Mouse (Mus musculus): ENCODE data around the gene Ltbp1. TPM values are rescaled to one million over a fixed set of nuclear protein-coding genes. Genes with fewer than 3 reads are reported as not detected.

The Ltbp1 gene
- total RNA-seq, 2 experiments from 2014 or later: 8.2 to 8.4 TPM

- intact Hi-C loops (cut with DNase I): no loop called here
Observed at GRCm38 (mm10) chr17:75317106-75317505, 311.7 kb downstream of the Ltbp1 start.

DNA sequence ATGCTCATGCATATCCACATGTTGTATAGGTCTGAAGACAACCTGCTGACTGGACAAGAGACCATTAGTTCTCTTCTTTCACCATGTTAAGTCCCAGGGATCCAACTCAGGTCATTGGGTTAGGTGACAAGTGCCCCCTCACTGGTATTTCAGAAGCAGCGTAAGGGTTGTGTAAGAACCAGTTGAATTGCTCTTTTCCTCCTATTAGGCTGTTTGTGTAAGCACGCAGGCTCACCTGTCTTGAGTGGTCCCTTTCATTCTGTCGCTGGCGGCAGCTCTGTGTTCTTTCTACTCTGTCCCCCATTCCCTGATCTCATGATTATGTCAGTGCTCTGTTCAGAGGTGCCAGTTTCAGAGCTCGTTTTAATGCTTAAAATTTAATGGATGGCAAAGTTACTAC lies 317.9 kb downstream of the Ltbp1 start:
- intact Hi-C loops (cut with DNase I): no loop called here
- no peak for DNase-seq (ENCODE audit: low spot score in 2 of 2)

More at GRCm38 (mm10) chr17:75317106-75317505, 311.7 kb downstream of the Ltbp1 start:
- DNase-seq (ENCODE audit: low spot score in 2 of 2): no peak

GRCm38 (mm10) chr17:75323766-75324165 lies 318.4 kb downstream of the Ltbp1 start:
- intact Hi-C loops (cut with DNase I): no loop called here
- no peak for DNase-seq (ENCODE audit: low spot score in 2 of 2)

- no peak for DNase-seq (ENCODE audit: low spot score in 2 of 2)
- intact Hi-C loops (cut with DNase I): no loop called here
Observed at GRCm38 (mm10) chr17:75328102-75328639, 322.8 kb downstream of the Ltbp1 start.

DNA sequence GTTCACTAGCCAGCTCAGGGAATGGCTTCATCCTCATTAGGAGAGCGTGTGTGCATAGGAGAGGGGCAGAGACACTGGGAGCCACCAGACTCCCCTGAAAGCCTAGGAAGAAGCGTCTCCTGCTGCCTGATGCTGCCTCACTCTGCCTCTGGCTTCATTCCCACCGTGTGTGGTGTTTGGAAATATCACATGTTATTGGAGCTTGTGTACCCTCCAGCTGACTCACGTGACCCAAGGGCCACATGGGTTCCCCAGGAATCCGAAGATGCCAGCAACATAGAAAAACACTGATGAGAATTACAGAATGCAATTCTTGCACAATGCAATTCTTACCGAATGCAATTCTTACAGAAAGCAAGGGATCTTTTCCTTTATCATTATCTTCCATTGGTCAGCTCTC lies 325.0 kb downstream of the Ltbp1 start:
- intact Hi-C loops (cut with DNase I): no loop called here
- DNase-seq (ENCODE audit: low spot score in 2 of 2): no peak

DNA sequence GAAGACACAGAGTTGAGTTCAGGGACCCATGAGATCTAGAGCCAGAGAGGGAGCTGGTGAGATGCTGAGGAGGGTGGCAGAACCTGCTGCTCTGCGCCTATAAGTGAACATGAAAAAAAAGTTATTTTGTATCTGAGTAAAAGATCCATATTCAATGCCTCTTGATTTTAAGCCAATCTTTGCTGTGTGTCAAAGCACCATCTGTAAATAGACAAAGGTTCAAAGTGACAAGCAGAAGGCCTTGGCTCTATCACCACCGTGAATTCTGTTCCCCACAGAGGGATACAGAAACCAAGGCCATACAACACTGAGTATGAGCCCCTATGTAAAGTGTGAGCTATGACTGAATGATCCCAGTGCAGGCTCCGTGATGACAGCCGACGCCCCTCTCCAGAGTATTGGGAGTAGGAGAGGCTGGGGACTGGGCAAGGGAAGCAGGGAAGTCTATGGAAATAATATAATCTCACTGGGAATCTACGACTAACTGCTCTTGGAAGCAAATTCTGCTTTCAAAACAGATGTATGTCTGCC lies 326.1 kb downstream of the Ltbp1 start:
- DNase-seq (ENCODE audit: low spot score in 2 of 2): no peak
- intact Hi-C loops (cut with DNase I): no loop called here

- intact Hi-C loops (cut with DNase I): no loop called here
- no peak for DNase-seq (ENCODE audit: low spot score in 2 of 2)
Observed at GRCm38 (mm10) chr17:75332289-75332688, 326.9 kb downstream of the Ltbp1 start.

DNA sequence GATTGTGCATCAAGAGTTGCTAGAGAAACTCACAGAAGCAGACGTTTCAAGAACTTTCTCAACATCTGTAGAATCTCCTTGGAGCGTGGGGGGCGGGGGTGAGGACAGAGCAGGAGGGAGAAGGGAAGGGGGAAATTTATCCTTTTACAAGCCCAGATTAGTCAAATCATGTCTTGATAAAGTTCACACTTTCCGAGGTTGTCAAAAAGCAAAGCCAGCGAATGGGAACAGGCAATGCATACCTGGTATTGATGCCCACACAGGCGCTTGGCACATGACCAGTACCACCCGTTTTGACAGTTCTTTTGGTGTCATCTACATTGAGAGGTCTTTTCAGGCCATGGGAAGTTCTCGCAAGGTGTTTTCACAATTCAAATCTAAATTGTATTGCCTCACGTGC lies 327.6 kb downstream of the Ltbp1 start:
- intact Hi-C loops (cut with DNase I): no loop called here
- no peak for DNase-seq (ENCODE audit: low spot score in 2 of 2)

DNA sequence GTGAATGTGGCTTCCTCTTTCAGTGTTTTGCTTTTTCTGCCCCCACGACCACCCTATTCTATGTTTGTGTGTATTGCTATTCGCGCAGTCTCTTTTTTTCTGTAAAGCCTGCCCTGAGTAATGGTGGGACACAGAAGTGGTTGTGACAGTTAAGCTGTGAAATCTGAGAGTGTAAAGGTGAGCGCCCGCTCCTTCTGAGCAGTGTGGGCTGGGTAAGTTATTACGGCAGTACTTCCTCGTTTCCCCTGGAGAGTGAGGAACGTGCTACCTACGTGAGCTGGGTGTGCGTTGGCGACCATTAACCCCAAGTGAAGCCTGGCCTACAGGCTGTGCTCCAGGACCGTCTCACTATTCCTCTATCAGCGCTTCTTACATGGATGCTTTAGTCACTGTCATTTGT lies 328.4 kb downstream of the Ltbp1 start:
- intact Hi-C loops (cut with DNase I): no loop called here
- no peak for DNase-seq (ENCODE audit: low spot score in 2 of 2)

DNA sequence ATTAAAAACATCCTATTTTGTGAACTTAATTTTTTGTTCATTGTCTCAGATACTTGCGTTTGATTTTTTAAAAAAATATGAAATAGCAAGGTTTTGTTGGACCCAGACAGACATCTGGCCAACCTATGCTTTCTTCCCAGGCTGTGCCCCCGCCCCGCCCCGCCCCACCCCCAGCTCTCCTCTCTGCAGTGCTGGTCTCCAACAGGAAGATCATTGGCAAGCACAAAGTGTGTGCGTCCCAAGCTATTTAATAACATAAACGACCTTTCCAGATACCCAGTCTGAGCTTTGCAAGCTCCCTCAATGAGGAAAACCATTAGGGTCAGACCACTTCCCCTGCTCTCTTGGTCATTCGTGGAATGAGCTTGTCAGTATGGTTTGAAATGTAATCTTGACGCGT lies 330.3 kb downstream of the Ltbp1 start:
- intact Hi-C loops (cut with DNase I): no loop called here
- no peak for DNase-seq (ENCODE audit: low spot score in 2 of 2)

DNA sequence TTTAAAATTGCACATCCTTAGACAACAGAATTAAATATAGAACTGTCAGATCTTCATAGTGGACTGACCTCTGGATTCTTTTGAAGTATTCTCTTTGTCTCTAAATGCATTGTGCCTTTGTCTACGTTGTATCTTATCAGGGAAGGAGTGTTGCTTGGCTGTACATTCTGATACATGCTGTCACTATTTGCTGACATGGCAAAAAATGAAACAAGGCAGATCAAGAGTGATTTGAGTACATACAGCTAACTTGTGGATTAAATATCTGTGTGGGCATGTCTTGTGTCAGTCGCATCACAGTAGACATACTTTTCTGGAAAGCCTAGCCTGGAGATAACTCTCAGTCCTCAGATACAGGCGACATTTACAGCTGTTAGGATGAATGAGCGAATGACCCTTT lies 335.9 kb downstream of the Ltbp1 start:
- no peak for DNase-seq (ENCODE audit: low spot score in 2 of 2)
- intact Hi-C loops (cut with DNase I): no loop called here

GRCm38 (mm10) chr17:75345116-75345515 lies 339.7 kb downstream of the Ltbp1 start:
- intact Hi-C loops (cut with DNase I): no loop called here
- DNase-seq (ENCODE audit: low spot score in 2 of 2): no peak

- intact Hi-C loops (cut with DNase I): no loop called here
- no peak for DNase-seq (ENCODE audit: low spot score in 2 of 2)
Observed at GRCm38 (mm10) chr17:75347414-75347813, 342.0 kb downstream of the Ltbp1 start.

DNA sequence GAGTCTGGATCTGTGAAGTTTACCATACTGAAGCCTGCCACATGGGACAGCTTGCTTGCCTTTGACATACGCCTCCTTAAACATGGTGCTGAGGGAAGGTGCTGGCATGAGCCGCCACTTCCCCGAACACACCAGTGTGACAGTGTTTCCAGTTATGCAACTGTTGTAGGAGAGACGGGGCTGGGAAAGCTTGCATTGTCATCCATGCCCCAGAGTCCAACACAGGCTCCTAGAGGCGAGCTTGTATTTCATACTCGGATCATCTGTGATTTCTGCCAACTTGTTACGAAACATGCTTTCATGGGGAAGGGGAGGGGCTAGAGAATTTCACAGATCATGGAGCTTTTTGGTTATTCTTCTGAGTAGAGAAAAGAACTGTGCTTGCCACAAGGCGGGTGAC lies 343.7 kb downstream of the Ltbp1 start:
- peak; percentile 45 to 54 for DNase-seq (ENCODE audit: low spot score in 2 of 2)
- intact Hi-C loops (cut with DNase I): no loop called here

DNA sequence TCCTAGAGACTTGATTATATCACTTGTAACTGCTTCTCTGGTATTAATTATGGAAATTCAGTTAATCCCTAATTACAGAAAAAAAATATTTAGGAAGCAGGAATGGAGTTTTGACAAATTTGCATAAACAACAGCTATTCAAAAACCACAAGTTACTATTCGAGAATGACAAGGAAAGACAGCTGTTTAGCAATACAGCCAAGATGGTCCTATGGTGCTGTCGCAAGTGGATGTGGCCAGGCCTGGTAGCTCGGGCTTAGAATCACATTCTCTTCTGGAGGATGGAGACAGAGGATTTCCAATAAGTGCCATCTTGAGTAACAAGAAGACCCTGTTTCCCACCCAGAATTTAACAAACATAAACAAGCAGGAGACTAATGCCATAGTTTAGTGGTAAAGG lies 344.2 kb downstream of the Ltbp1 start:
- intact Hi-C loops (cut with DNase I): loop anchor here (10.0 kb wide), 1 partner anchor 245 kb away; no protein-coding TSS in a partner anchor
- no peak for DNase-seq (ENCODE audit: low spot score in 2 of 2)

DNA sequence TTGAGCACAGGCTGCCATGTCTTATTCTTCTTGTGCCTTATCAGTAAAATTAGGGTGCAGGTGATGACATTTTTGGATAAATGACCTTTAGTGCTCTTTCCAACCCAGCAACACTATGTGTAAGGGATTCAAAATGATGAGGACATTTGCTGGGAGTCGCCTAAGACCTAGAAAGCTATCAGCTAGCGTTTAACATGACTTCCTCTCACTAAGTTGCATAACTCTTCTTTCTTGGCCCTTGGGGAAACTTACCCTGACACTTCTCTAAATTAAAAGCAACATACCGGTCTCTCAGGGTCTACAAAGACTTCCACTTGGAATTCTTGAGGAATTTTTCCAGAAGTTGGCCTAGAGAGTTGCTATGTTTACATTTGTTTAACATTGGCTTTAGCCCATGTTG lies 348.0 kb downstream of the Ltbp1 start:
- no peak for DNase-seq (ENCODE audit: low spot score in 2 of 2)
- intact Hi-C loops (cut with DNase I): loop anchor here (10.0 kb wide), 1 partner anchor 249 kb away; no protein-coding TSS in a partner anchor

GRCm38 (mm10) chr17:75355431-75355830 lies 350.1 kb downstream of the Ltbp1 start:
- DNase-seq (ENCODE audit: low spot score in 2 of 2): no peak
- intact Hi-C loops (cut with DNase I): loop anchor here (10.0 kb wide), 1 partner anchor 251 kb away; no protein-coding TSS in a partner anchor

- DNase-seq (ENCODE audit: low spot score in 2 of 2): no peak
- intact Hi-C loops (cut with DNase I): no loop called here
Observed at GRCm38 (mm10) chr17:75360111-75360510, 354.7 kb downstream of the Ltbp1 start.

- intact Hi-C loops (cut with DNase I): no loop called here
- DNase-seq (ENCODE audit: low spot score in 2 of 2): no peak
Observed at GRCm38 (mm10) chr17:75366332-75366731, 361.0 kb downstream of the Ltbp1 start.

GRCm38 (mm10) chr17:75367486-75368155 lies 362.3 kb downstream of the Ltbp1 start:
- intact Hi-C loops (cut with DNase I): no loop called here
- DNase-seq (ENCODE audit: low spot score in 2 of 2): no peak

DNA sequence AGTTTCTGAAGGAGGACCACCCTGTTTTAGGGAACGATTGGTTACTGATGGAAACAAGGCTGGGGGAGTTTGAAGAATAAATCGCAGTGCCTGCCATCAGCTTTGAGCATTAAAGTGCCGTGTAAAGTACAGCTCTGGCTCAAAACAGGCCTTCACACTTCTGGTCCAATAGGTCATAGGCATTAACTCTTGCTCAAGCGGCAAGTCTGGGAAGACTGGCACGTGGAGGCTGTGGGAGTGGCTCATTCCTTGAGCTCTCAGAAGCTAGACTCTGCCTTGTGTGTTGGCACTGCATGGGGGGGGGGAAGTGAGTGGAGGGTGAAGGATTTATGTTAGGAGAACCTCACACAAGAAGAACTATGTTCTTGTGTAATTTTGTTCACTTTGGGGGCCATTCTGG lies 363.2 kb downstream of the Ltbp1 start:
- intact Hi-C loops (cut with DNase I): no loop called here
- DNase-seq (ENCODE audit: low spot score in 2 of 2): no peak
